Mouse (Mus musculus) left cerebral cortex, postnatal 25 days (tissue): ENCODE measurements around the gene Cks2. TPM values are rescaled to one million over a fixed set of nuclear protein-coding genes. Genes with fewer than 3 reads are reported as not detected.
A peak's percentile ranks its signal among the peaks of the same experiment; 100 is the strongest.

Experiments
- DNase-seq, 2 experiments: peaks; one replicate each; pipeline ENCODE4 v3.0.0; 2022; ENCODE audit warnings: low spot score in 2 of 2, mixed read lengths in 1 of 2
- intact Hi-C: fragments of 180-260 bp; cut with DNase I; formaldehyde crosslinking; loops from one replicate; pipeline ENCODE4 v1.15.1; 2025
- total RNA-seq, 2 experiments: library from RNA; stranded (reverse); gene quantifications; 2 replicates each; pipeline ENCODE4 v1.2.3; 2021

Cks2 gene
- 1 to 10 TPM in 1 of 2 experiments, under 1 TPM in 1; 0.96 to 2.0 TPM for total RNA-seq

- intact Hi-C loops, result no loop called here
- peak; percentile 98 to 99 for DNase-seq
Measured at GRCm38 (mm10) chr13:51644829-51645789, at the start of gene Cks2. Gene Cks2, plus strand, starts transcription at chr13:51645232.

- intact Hi-C loops, result loop anchor here (2.0 kb wide), 2 partner anchors 21 to 29 kb away; no protein-coding TSS in a partner anchor
- peak; percentile 25 to 55 for DNase-seq
Measured at GRCm38 (mm10) chr13:51595404-51595803, 49.6 kb upstream of the Cks2 start.

- intact Hi-C loops, result no loop called here
Measured at GRCm38 (mm10) chr13:51598063-51598462, 47.0 kb upstream of the Cks2 start.

GRCm38 (mm10) chr13:51600169-51600568, 44.9 kb upstream of the Cks2 start:
- intact Hi-C loops, result no loop called here
- DNase-seq, result no peak

More at GRCm38 (mm10) chr13:51598063-51598462, 47.0 kb upstream of the Cks2 start:
- no peak for DNase-seq

- intact Hi-C loops, result loop anchor here (1.0 kb wide), 1 partner anchor 34 kb away; no protein-coding TSS in a partner anchor
- DNase-seq, result no peak
Measured at GRCm38 (mm10) chr13:51602764-51603163, 42.3 kb upstream of the Cks2 start.

GRCm38 (mm10) chr13:51603221-51603893, 41.7 kb upstream of the Cks2 start:
- peak; percentile 75 to 88 for DNase-seq
- intact Hi-C loops, result loop anchor here (1.0 kb wide), 1 partner anchor 35 kb away; no protein-coding TSS in a partner anchor

GRCm38 (mm10) chr13:51603894-51604244, 41.2 kb upstream of the Cks2 start:
- DNase-seq, result peak; percentile 62 to 86
- intact Hi-C loops, result loop anchor here (1.0 kb wide), 1 partner anchor 36 kb away; no protein-coding TSS in a partner anchor

- intact Hi-C loops, result no loop called here
- DNase-seq, result no peak
Measured at GRCm38 (mm10) chr13:51609231-51609630, 35.8 kb upstream of the Cks2 start.

- no peak for DNase-seq
- intact Hi-C loops, result loop anchor here (10.0 kb wide), 1 partner anchor 416 kb away; no protein-coding TSS in a partner anchor
Measured at GRCm38 (mm10) chr13:51611060-51611459, 34.0 kb upstream of the Cks2 start.

GRCm38 (mm10) chr13:51611500-51611899, 33.5 kb upstream of the Cks2 start:
- no peak for DNase-seq
- intact Hi-C loops, result loop anchor here (10.0 kb wide), 1 partner anchor 417 kb away; no protein-coding TSS in a partner anchor

GRCm38 (mm10) chr13:51615815-51616214, 29.2 kb upstream of the Cks2 start:
- intact Hi-C loops, result loop anchor here (2.0 to 10.0 kb wide), 5 partner anchors 21 to 669 kb away; no protein-coding TSS in a partner anchor
- no peak for DNase-seq

GRCm38 (mm10) chr13:51616417-51617044, 28.5 kb upstream of the Cks2 start:
- intact Hi-C loops, result loop anchor here (2.0 to 10.0 kb wide), 5 partner anchors 22 to 669 kb away; no protein-coding TSS in a partner anchor
- peak; percentile 78 to 93 for DNase-seq

- intact Hi-C loops, result loop anchor here (2.0 to 10.0 kb wide), 5 partner anchors 23 to 670 kb away; no protein-coding TSS in a partner anchor
Measured at GRCm38 (mm10) chr13:51617306-51617705, 27.7 kb upstream of the Cks2 start.

GRCm38 (mm10) chr13:51617861-51618260, 27.2 kb upstream of the Cks2 start:
- intact Hi-C loops, result loop anchor here (1.0 to 10.0 kb wide), 6 partner anchors 23 to 671 kb away; no protein-coding TSS in a partner anchor

More at GRCm38 (mm10) chr13:51617306-51617705, 27.7 kb upstream of the Cks2 start:
- DNase-seq, result no peak

GRCm38 (mm10) chr13:51618602-51619001, 26.4 kb upstream of the Cks2 start:
- DNase-seq, result no peak
- intact Hi-C loops, result loop anchor here (1.0 to 10.0 kb wide), 5 partner anchors 50 to 671 kb away; no protein-coding TSS in a partner anchor

More at GRCm38 (mm10) chr13:51617861-51618260, 27.2 kb upstream of the Cks2 start:
- peak; percentile 67 to 73 for DNase-seq

- no peak for DNase-seq
- intact Hi-C loops, result no loop called here
Measured at GRCm38 (mm10) chr13:51622626-51623025, 22.4 kb upstream of the Cks2 start.

GRCm38 (mm10) chr13:51623678-51624077, 21.4 kb upstream of the Cks2 start:
- intact Hi-C loops, result no loop called here
- no peak for DNase-seq

GRCm38 (mm10) chr13:51628273-51628848, 16.7 kb upstream of the Cks2 start:
- intact Hi-C loops, result no loop called here
- no peak for DNase-seq
